Comparison of ENCODE assay signal across 11 mouse cellular contexts in genomic region chr11:18115693-18116450, GRCm38 (mm10).
DNase-seq lines count a peak whose midpoint lies in the region; ATAC-seq and TF ChIP-seq lines count a peak whose summit lies in the region.
"Had no signal": no experiment of that assay in that cellular context is flagged by ENCODE, and none has a peak within 500 bp of the region (broad histone marks: within the 10 kb centered on the region; RNA-seq: fewer than 3 reads in every experiment).

No protein-coding gene starts in this region.

- H3K27ac ChIP-seq in intestine, embryonic 14.5 days (ENCODE audit: low read depth), result peak overlapping the region; percentile 44; the same call in 1 of the 2 replicates
- no peak overlapping the region for H3K27ac ChIP-seq in intestine, postnatal 0 days (ENCODE audit: low read depth, low read length)
- H3K27ac ChIP-seq: embryonic facial prominence, embryonic 15.5 days; macrophage had no signal

- peak; percentile 62 for ATAC-seq in intestine, embryonic 14.5 days (replicated peaks; ENCODE audit: low FRiP score, low TSS enrichment, low read depth)
- ATAC-seq in intestine, postnatal 0 days, result no peak

- peak; percentile 64 for DNase-seq in intestine, embryonic 14.5 days (ENCODE audit: low spot score)
- DNase-seq in cerebellum, postnatal 10 days, result peak; percentile 95 to 97
- DNase-seq in gonadal fat pad, adult 2 months (ENCODE audit: low read depth), result peak; percentile 58
- DNase-seq in left cerebral cortex, adult 8-10 months (ENCODE audit: low spot score in 2 of 2), result peak; percentile 3 to 42
- peak; percentile 16 for DNase-seq in right cerebral cortex, postnatal 25 days
- DNase-seq in natural killer cell, adult 2 months (ENCODE audit: low spot score in 2 of 2), result no peak
- DNase-seq in yolk sac, embryonic 10.5 days (ENCODE audit: low spot score), result no peak

- no peak for TF ChIP-seq CTCF in intestine, postnatal 0 days (IDR thresholded peaks at IDR 0.05; ENCODE audit: low read depth)

- H3K36me3 ChIP-seq in intestine, embryonic 14.5 days (ENCODE audit: control insufficient read depth, insufficient read depth, low read length), result no peaks in the 10 kb centered on the region
- no peaks in the 10 kb centered on the region for H3K36me3 ChIP-seq in intestine, postnatal 0 days (ENCODE audit: control insufficient read depth, insufficient read depth)
- H3K36me3 ChIP-seq: embryonic facial prominence, embryonic 15.5 days; G1E had no signal

- no peak overlapping the region for H3K4me3 ChIP-seq in intestine, embryonic 14.5 days (ENCODE audit: low read depth, low read length)
- no peak overlapping the region for H3K4me3 ChIP-seq in intestine, postnatal 0 days (ENCODE audit: low read depth, low read length)
- H3K4me3 ChIP-seq: embryonic facial prominence, embryonic 15.5 days had no signal

- H3K4me2 ChIP-seq in intestine, embryonic 14.5 days (ENCODE audit: low read length), result no peak overlapping the region
- H3K4me2 ChIP-seq in intestine, postnatal 0 days (replicated peaks; ENCODE audit: low read depth), result no peak overlapping the region
- H3K4me2 ChIP-seq: embryonic facial prominence, embryonic 15.5 days had no signal

- no peaks in the 10 kb centered on the region for H3K9me3 ChIP-seq in intestine, embryonic 14.5 days (ENCODE audit: control insufficient read depth, low read length)
- H3K9me3 ChIP-seq in intestine, postnatal 0 days (ENCODE audit: control insufficient read depth), result no peaks in the 10 kb centered on the region
- H3K9me3 ChIP-seq: embryonic facial prominence, embryonic 15.5 days; G1E had no signal

- H3K9ac ChIP-seq in intestine, embryonic 14.5 days (ENCODE audit: low read length), result no peak overlapping the region
- H3K9ac ChIP-seq in intestine, postnatal 0 days (ENCODE audit: low read depth, low read length), result no peak overlapping the region
- H3K9ac ChIP-seq: embryonic facial prominence, embryonic 15.5 days had no signal

- no peaks in the 10 kb centered on the region for H3K27me3 ChIP-seq in intestine, embryonic 14.5 days (replicated peaks; ENCODE audit: control insufficient read depth, insufficient read depth, low read length)
- no peaks in the 10 kb centered on the region for H3K27me3 ChIP-seq in intestine, postnatal 0 days (replicated peaks; ENCODE audit: control insufficient read depth, insufficient read depth, low read length)
- H3K27me3 ChIP-seq: embryonic facial prominence, embryonic 15.5 days had no signal

- no peaks in the 10 kb centered on the region for H3K4me1 ChIP-seq in intestine, embryonic 14.5 days (replicated peaks; ENCODE audit: control insufficient read depth, insufficient read depth, low read length)
- H3K4me1 ChIP-seq in intestine, postnatal 0 days (replicated peaks; ENCODE audit: control insufficient read depth, insufficient read depth, low read length), result no peaks in the 10 kb centered on the region
- H3K4me1 ChIP-seq: embryonic facial prominence, embryonic 15.5 days had no signal

- WGBS in intestine, embryonic 14.5 days, result 37% methylated on average over 9 of the region's 9 CpGs
- WGBS in intestine, postnatal 0 days, result 54% methylated on average over 9 of the region's 9 CpGs

Comparison
In these comparisons a context has a peak if more than half of its experiments do, and no peak if none do; other contexts are left out.
1. DNase-seq: peak in intestine, embryonic 14.5 days (single experiment), cerebellum, postnatal 10 days (2 of 2), gonadal fat pad, adult 2 months (single experiment), left cerebral cortex, adult 8-10 months (2 of 2) and right cerebral cortex, postnatal 25 days (single experiment); none in natural killer cell, adult 2 months (0 of 2) and yolk sac, embryonic 10.5 days (single experiment).